Mouse (Mus musculus) testis, adult 2 months (tissue): ENCODE results near the gene Cyb5b.

ENCODE experiments used
- CTCF ChIP-seq: fragments of 200-500 bp; IDR thresholded peaks from 2 replicates; pipeline ENCODE4 v1.5.1; 2012; ENCODE audit warnings: low read depth, mild to moderate bottlenecking, inconsistent platforms, low read length, moderate library complexity; ENCODE audit not compliant: control insufficient read depth, insufficient read depth, insufficient replicate concordance
- POLR2A ChIP-seq: fragments of 200-500 bp; IDR thresholded peaks from 2 replicates; pipeline ENCODE4 v1.6.1; 2012; ENCODE audit warnings: low read depth, mild to moderate bottlenecking, inconsistent platforms, low read length, moderate library complexity; ENCODE audit not compliant: control insufficient read depth

DNA sequence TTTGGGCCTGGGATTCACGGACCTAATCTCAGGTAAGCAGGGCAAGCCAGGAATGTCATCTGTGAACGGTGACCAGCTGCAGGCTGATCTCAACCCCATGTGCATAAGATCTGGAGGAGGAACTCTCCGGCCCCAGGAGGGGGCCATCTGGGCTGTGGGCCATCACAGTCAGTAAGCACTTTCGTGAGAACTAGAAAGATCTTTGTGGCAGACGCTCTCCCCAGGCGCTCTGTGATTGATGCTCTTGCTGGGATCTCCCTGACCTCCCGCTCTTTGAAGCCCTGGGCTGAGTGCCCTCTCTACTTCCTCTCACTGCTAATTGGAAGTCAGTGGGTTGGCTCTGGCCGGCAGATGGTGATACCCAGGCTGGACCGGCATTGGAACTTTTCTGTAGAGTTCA is 75.7 kb downstream of the Cyb5b start:
- TF ChIP-seq CTCF (no peak), POLR2A (no peak)
